Mouse (Mus musculus) layer of hippocampus, adult 9-10 months (tissue): Measurements from ENCODE around the gene Gjb1.

Experiments
- DNase-seq: peaks from one replicate; pipeline ENCODE4 v3.0.0; 2022; ENCODE audit warnings: low spot score

The Gjb1 gene

GRCm38 (mm10) chrX:101418946-101419724, 43.0 kb downstream of the Gjb1 start:
- DNase-seq: no peak

GRCm38 (mm10) chrX:101419725-101420699, 43.8 kb downstream of the Gjb1 start:
- DNase-seq: peak; percentile 35

GRCm38 (mm10) chrX:101420700-101421095, 44.5 kb downstream of the Gjb1 start, which contains the start of gene Zmym3:
Zmym3 (minus strand) TSS chrX:101420849.
- DNase-seq: no peak

GRCm38 (mm10) chrX:101423462-101423861, 47.3 kb downstream of the Gjb1 start:
- no peak for DNase-seq

GRCm38 (mm10) chrX:101427774-101428173, 51.6 kb downstream of the Gjb1 start:
- no peak for DNase-seq

GRCm38 (mm10) chrX:101428785-101429141, 52.6 kb downstream of the Gjb1 start:
- no peak for DNase-seq

- DNase-seq: peak; percentile 74
These were observed 53.2 kb downstream of the Gjb1 start, which contains the start of gene Nono for GRCm38 (mm10) chrX:101429142-101429949. Nono (plus strand) TSS chrX:101429318.

- DNase-seq: no peak
These were observed 53.8 kb downstream of the Gjb1 start for GRCm38 (mm10) chrX:101429976-101430375.
